Mouse (Mus musculus): Measurements from ENCODE around the gene Mdga2. TPM values are rescaled to one million over a fixed set of nuclear protein-coding genes. Genes with fewer than 3 reads are reported as not detected.

Gene Mdga2
- polyA plus RNA-seq, 1 experiment: 0.15 TPM

- no peaks in the 10 kb centered on the region for H3K27me3 ChIP-seq (ENCODE audit: control insufficient read depth, insufficient read depth, low read length, poor library complexity, severe bottlenecking)
- H3K4me1 ChIP-seq (ENCODE audit: control insufficient read depth, insufficient read depth, low read length): no peaks in the 10 kb centered on the region
- H3K4me3 ChIP-seq (ENCODE audit: low read depth, low read length): no peak overlapping the region
- TF ChIP-seq EP300 (IDR thresholded peaks at IDR 0.05; ENCODE audit: insufficient read depth, low read depth, low read length): no peak
- TF ChIP-seq CTCF (IDR thresholded peaks at IDR 0.05; ENCODE audit: low read depth, low read length): no peak
- no peak for TF ChIP-seq POLR2A (IDR thresholded peaks at IDR 0.05; ENCODE audit: insufficient read depth, low read length)
- no peak overlapping the region for H3K9ac ChIP-seq (ENCODE audit: low read depth, poor library complexity, severe bottlenecking)
- H3K9me3 ChIP-seq (replicated peaks; ENCODE audit: control insufficient read depth, insufficient read depth, low read length, poor library complexity, severe bottlenecking): no peaks in the 10 kb centered on the region
- no peaks in the 10 kb centered on the region for H3K36me3 ChIP-seq (ENCODE audit: control insufficient read depth, insufficient read depth, low read length, poor library complexity, severe bottlenecking)
- no peak overlapping the region for H3K27ac ChIP-seq (ENCODE audit: insufficient read depth, low read length)
Measured at GRCm38 (mm10) chr12:66888636-66889035, 333.7 kb downstream of the Mdga2 start.

- no peak overlapping the region for H3K4me3 ChIP-seq (ENCODE audit: low read depth, low read length)
- H3K27ac ChIP-seq (ENCODE audit: insufficient read depth, low read length): no peak overlapping the region
- H3K36me3 ChIP-seq (ENCODE audit: control insufficient read depth, insufficient read depth, low read length, poor library complexity, severe bottlenecking): no peaks in the 10 kb centered on the region
- H3K9ac ChIP-seq (ENCODE audit: low read depth, poor library complexity, severe bottlenecking): no peak overlapping the region
- no peaks in the 10 kb centered on the region for H3K4me1 ChIP-seq (ENCODE audit: control insufficient read depth, insufficient read depth, low read length)
- no peaks in the 10 kb centered on the region for H3K9me3 ChIP-seq (replicated peaks; ENCODE audit: control insufficient read depth, insufficient read depth, low read length, poor library complexity, severe bottlenecking)
- TF ChIP-seq POLR2A (IDR thresholded peaks at IDR 0.05; ENCODE audit: insufficient read depth, low read length) (no peak), CTCF (IDR thresholded peaks at IDR 0.05; ENCODE audit: low read depth, low read length) (no peak), EP300 (IDR thresholded peaks at IDR 0.05; ENCODE audit: insufficient read depth, low read depth, low read length) (no peak)
- no peaks in the 10 kb centered on the region for H3K27me3 ChIP-seq (ENCODE audit: control insufficient read depth, insufficient read depth, low read length, poor library complexity, severe bottlenecking)
Measured at GRCm38 (mm10) chr12:66866199-66866598, 356.1 kb downstream of the Mdga2 start.

GRCm38 (mm10) chr12:66853167-66853566 is 369.2 kb downstream of the Mdga2 start:
- Histone ChIP-seq H3K4me1 (ENCODE audit: control insufficient read depth, insufficient read depth, low read length) (no peaks in the 10 kb centered on the region), H3K27me3 (ENCODE audit: control insufficient read depth, insufficient read depth, low read length, poor library complexity, severe bottlenecking) (no peaks in the 10 kb centered on the region), H3K36me3 (ENCODE audit: control insufficient read depth, insufficient read depth, low read length, poor library complexity, severe bottlenecking) (no peaks in the 10 kb centered on the region), H3K9me3 (replicated peaks; ENCODE audit: control insufficient read depth, insufficient read depth, low read length, poor library complexity, severe bottlenecking) (no peaks in the 10 kb centered on the region), H3K27ac (ENCODE audit: insufficient read depth, low read length) (no peak overlapping the region), H3K9ac (ENCODE audit: low read depth, poor library complexity, severe bottlenecking) (no peak overlapping the region), H3K4me3 (ENCODE audit: low read depth, low read length) (no peak overlapping the region)
- TF ChIP-seq POLR2A (IDR thresholded peaks at IDR 0.05; ENCODE audit: insufficient read depth, low read length): no peak
- TF ChIP-seq EP300 (IDR thresholded peaks at IDR 0.05; ENCODE audit: insufficient read depth, low read depth, low read length): no peak
- TF ChIP-seq CTCF (IDR thresholded peaks at IDR 0.05; ENCODE audit: low read depth, low read length): no peak

- Histone ChIP-seq H3K36me3 (ENCODE audit: control insufficient read depth, insufficient read depth, low read length, poor library complexity, severe bottlenecking) (no peaks in the 10 kb centered on the region), H3K4me1 (ENCODE audit: control insufficient read depth, insufficient read depth, low read length) (no peaks in the 10 kb centered on the region), H3K27me3 (ENCODE audit: control insufficient read depth, insufficient read depth, low read length, poor library complexity, severe bottlenecking) (no peaks in the 10 kb centered on the region; the same call in 1 of the 2 replicates), H3K27ac (ENCODE audit: insufficient read depth, low read length) (no peak overlapping the region), H3K4me3 (ENCODE audit: low read depth, low read length) (no peak overlapping the region), H3K9me3 (replicated peaks; ENCODE audit: control insufficient read depth, insufficient read depth, low read length, poor library complexity, severe bottlenecking) (no peaks in the 10 kb centered on the region), H3K9ac (ENCODE audit: low read depth, poor library complexity, severe bottlenecking) (no peak overlapping the region)
- TF ChIP-seq POLR2A (IDR thresholded peaks at IDR 0.05; ENCODE audit: insufficient read depth, low read length): no peak
- no peak for TF ChIP-seq EP300 (IDR thresholded peaks at IDR 0.05; ENCODE audit: insufficient read depth, low read depth, low read length)
- TF ChIP-seq CTCF (IDR thresholded peaks at IDR 0.05; ENCODE audit: low read depth, low read length): no peak
Measured at GRCm38 (mm10) chr12:66840336-66840735, 382.0 kb downstream of the Mdga2 start.

GRCm38 (mm10) chr12:66755653-66756052 is 466.7 kb downstream of the Mdga2 start:
- H3K4me3 ChIP-seq (ENCODE audit: low read depth, low read length): no peak overlapping the region
- TF ChIP-seq POLR2A (IDR thresholded peaks at IDR 0.05; ENCODE audit: insufficient read depth, low read length) (no peak), CTCF (IDR thresholded peaks at IDR 0.05; ENCODE audit: low read depth, low read length) (no peak), EP300 (IDR thresholded peaks at IDR 0.05; ENCODE audit: insufficient read depth, low read depth, low read length) (no peak)
- no peak overlapping the region for H3K9ac ChIP-seq (ENCODE audit: low read depth, poor library complexity, severe bottlenecking)
- H3K27me3 ChIP-seq (ENCODE audit: control insufficient read depth, insufficient read depth, low read length, poor library complexity, severe bottlenecking): no peaks in the 10 kb centered on the region
- H3K9me3 ChIP-seq (replicated peaks; ENCODE audit: control insufficient read depth, insufficient read depth, low read length, poor library complexity, severe bottlenecking): no peaks in the 10 kb centered on the region
- no peaks in the 10 kb centered on the region for H3K36me3 ChIP-seq (ENCODE audit: control insufficient read depth, insufficient read depth, low read length, poor library complexity, severe bottlenecking)
- H3K4me1 ChIP-seq (ENCODE audit: control insufficient read depth, insufficient read depth, low read length): no peaks in the 10 kb centered on the region
- H3K27ac ChIP-seq (ENCODE audit: insufficient read depth, low read length): no peak overlapping the region

- Histone ChIP-seq H3K4me3 (ENCODE audit: low read depth, low read length) (no peak overlapping the region), H3K36me3 (ENCODE audit: control insufficient read depth, insufficient read depth, low read length, poor library complexity, severe bottlenecking) (no peaks in the 10 kb centered on the region), H3K27me3 (ENCODE audit: control insufficient read depth, insufficient read depth, low read length, poor library complexity, severe bottlenecking) (no peaks in the 10 kb centered on the region), H3K9me3 (replicated peaks; ENCODE audit: control insufficient read depth, insufficient read depth, low read length, poor library complexity, severe bottlenecking) (no peaks in the 10 kb centered on the region), H3K27ac (ENCODE audit: insufficient read depth, low read length) (no peak overlapping the region), H3K9ac (ENCODE audit: low read depth, poor library complexity, severe bottlenecking) (no peak overlapping the region), H3K4me1 (ENCODE audit: control insufficient read depth, insufficient read depth, low read length) (no peaks in the 10 kb centered on the region)
- TF ChIP-seq POLR2A (IDR thresholded peaks at IDR 0.05; ENCODE audit: insufficient read depth, low read length) (no peak), CTCF (IDR thresholded peaks at IDR 0.05; ENCODE audit: low read depth, low read length) (no peak), EP300 (IDR thresholded peaks at IDR 0.05; ENCODE audit: insufficient read depth, low read depth, low read length) (no peak)
Measured at GRCm38 (mm10) chr12:66734536-66734935, 487.8 kb downstream of the Mdga2 start.

Data from ES-Bruce4 (cell line).